Mouse (Mus musculus) heart, embryonic 14.5 days (tissue): ENCODE data around the gene Nudt4. TPM values are rescaled to one million over a fixed set of nuclear protein-coding genes. Genes with fewer than 3 reads are reported as not detected.

ENCODE experiments used
- ATAC-seq: fragments of 200-750 bp; cut with Nextera tagmentation; 2 replicates; pipeline ENCODE4 v1.8.0; 2017; ENCODE audit warnings: low read depth, moderate TSS enrichment; ENCODE audit not compliant: insufficient number of reproducible peaks, insufficient read depth, low FRiP score
- H3K27ac ChIP-seq, 2 experiments: fragments of 200-500 bp in 1 of 2; fragments of 300-500 bp in 1 of 2; sonication (generic) in 1 of 2; replicated peaks in 1 of 2; 2 replicates each; pipeline ENCODE4 v1.5.1; 2012 to 2014; ENCODE audit warnings: low read depth in 2 of 2, low read length in 2 of 2, control low read depth in 1 of 2, mild to moderate bottlenecking in 1 of 2, mixed read lengths in 1 of 2; ENCODE audit not compliant: control insufficient read depth in 1 of 2, insufficient read depth in 1 of 2
- H3K27me3 ChIP-seq: fragments of 300-500 bp; sonication (generic); 2 replicates; pipeline ENCODE4 v1.6.1; 2014; ENCODE audit warnings: mild to moderate bottlenecking, low read length, control low read depth; ENCODE audit not compliant: control insufficient read depth, insufficient read depth
- H3K36me3 ChIP-seq: fragments of 300-500 bp; sonication (generic); 2 replicates; pipeline ENCODE4 v1.6.1; 2014; ENCODE audit warnings: mild to moderate bottlenecking, control low read depth, low read length, mixed read lengths; ENCODE audit not compliant: control insufficient read depth, insufficient read depth
- H3K4me1 ChIP-seq, 2 experiments: fragments of 200-500 bp in 1 of 2; fragments of 300-500 bp in 1 of 2; sonication (generic) in 1 of 2; 2 replicates each; pipeline ENCODE4 v1.6.1; 2012 to 2014; ENCODE audit warnings: low read length in 2 of 2, control low read depth in 1 of 2, mixed read lengths in 1 of 2; ENCODE audit not compliant: control insufficient read depth in 2 of 2, insufficient read depth in 2 of 2
- H3K4me2 ChIP-seq: fragments of 300-500 bp; sonication (generic); 2 replicates; pipeline ENCODE4 v1.6.1; 2014; ENCODE audit warnings: mild to moderate bottlenecking, low read length
- H3K4me3 ChIP-seq, 2 experiments: fragments of 200-500 bp in 1 of 2; fragments of 300-500 bp in 1 of 2; sonication (generic) in 1 of 2; 2 replicates each; pipeline ENCODE4 v1.5.1; 2012 to 2014; ENCODE audit warnings: low read length in 2 of 2, mild to moderate bottlenecking in 2 of 2, control low read depth in 1 of 2, low read depth in 1 of 2, moderate library complexity in 1 of 2; ENCODE audit not compliant: control insufficient read depth in 1 of 2, insufficient read depth in 1 of 2
- H3K9ac ChIP-seq: fragments of 300-500 bp; sonication (generic); 2 replicates; pipeline ENCODE4 v1.6.1; 2014; ENCODE audit warnings: mild to moderate bottlenecking, low read length
- H3K9me3 ChIP-seq: fragments of 300-500 bp; sonication (generic); 2 replicates; pipeline ENCODE4 v1.6.1; 2016; ENCODE audit warnings: low read length, control low read depth; ENCODE audit not compliant: control insufficient read depth
- WGBS: fragments of 180-500 bp; shearing (Covaris S2); extraction: QIAGEN DNeasy Blood & Tissue Kit; methylation state at CpG from one replicate; pipeline ENCODE4 v1.1.7; 2014; 5-methylcytosine and 5-hydroxymethylcytosine counted together
- polyA plus RNA-seq: library from polyadenylated mRNA; unstranded; fragments of >200 nt; fragmentation: Nextera tagmentation; extraction: Ambion mirVana; gene quantifications from 2 replicates; pipeline ENCODE4 v1.2.1, GENCODE M21; 2014

Gene Nudt4
- polyA plus RNA-seq, 1 experiment from 2014 or later, result 101 TPM

DNA sequence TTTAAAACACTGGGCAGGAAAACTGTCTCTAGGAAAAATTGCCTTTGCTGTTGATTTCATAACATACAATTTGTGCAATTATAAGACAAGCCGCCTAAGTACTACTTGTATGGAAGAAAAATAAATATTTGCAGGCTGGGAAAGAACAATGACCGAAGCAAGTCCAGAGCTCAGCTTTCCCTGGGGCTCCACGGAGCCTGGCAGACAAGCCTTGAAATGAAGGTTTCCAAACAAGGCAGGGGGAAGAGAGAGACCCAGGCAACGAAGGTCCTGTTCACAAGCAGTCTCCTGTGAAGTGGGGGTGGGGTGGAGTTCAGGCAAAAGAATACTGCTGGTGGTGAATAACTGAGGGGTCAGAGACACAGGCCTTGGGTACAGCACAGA lies 13.6 kb upstream of the Nudt4 start:
- no peak for ATAC-seq
- peaks cover 0 to 2% of the 10 kb centered on the region in 2 experiments; a peak in 1 of 4 replicates for H3K4me1 ChIP-seq
- no peaks in the 10 kb centered on the region for H3K27me3 ChIP-seq
- no peaks in the 10 kb centered on the region for H3K9me3 ChIP-seq
- no peak overlapping the region for H3K4me2 ChIP-seq
- WGBS, result 42% methylated on average over 4 of the region's 4 CpGs
- no peak overlapping the region; the same call in 1 of the 2 replicates for H3K9ac ChIP-seq
- no peaks in the 10 kb centered on the region for H3K36me3 ChIP-seq
- H3K27ac ChIP-seq, result no peak overlapping the region
- no peak overlapping the region for H3K4me3 ChIP-seq

- ATAC-seq, result no peak
Observed at GRCm38 (mm10) chr10:95576876-95577566, 13.1 kb upstream of the Nudt4 start.

DNA sequence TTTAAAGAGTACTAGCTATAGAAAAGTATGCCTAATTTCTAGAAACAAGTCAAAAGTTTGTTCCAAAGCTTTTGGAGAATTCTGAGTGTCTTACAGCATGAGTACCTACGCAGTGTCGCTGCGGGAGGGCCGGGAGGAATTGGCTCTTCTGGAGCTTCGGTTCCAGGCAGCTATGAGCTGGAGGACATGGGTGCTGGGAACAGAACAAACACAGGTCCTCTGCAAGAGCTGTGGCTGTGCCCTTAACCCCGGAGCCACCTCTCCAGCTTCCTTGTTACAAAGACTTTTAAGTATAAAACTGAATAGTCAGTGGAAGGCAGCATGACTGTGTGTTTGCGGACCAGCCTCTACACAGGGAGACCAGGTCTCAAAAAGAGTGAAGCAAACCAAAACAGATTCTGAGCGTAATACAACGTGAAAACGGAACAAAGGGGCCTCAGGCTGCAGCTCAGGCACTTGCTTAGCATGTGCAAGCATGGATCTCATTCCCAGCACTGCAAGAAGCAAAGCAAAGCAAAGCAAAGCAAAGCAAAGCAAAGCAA lies 12.0 kb upstream of the Nudt4 start:
- Histone ChIP-seq H3K27ac (no peak overlapping the region), H3K36me3 (no peaks in the 10 kb centered on the region), H3K4me1 (peaks cover 0 to 2% of the 10 kb centered on the region in 2 experiments; a peak in 1 of 4 replicates), H3K27me3 (no peaks in the 10 kb centered on the region), H3K9ac (no peak overlapping the region), H3K4me3 (no peak overlapping the region), H3K9me3 (no peaks in the 10 kb centered on the region), H3K4me2 (no peak overlapping the region)
- WGBS, result 78% methylated on average over 10 of the region's 10 CpGs
- ATAC-seq, result no peak

More at GRCm38 (mm10) chr10:95576876-95577566, 13.1 kb upstream of the Nudt4 start:
- Histone ChIP-seq H3K4me3 (no peak overlapping the region), H3K4me1 (peaks cover 0 to 2% of the 10 kb centered on the region in 2 experiments; a peak in 1 of 4 replicates), H3K27me3 (no peaks in the 10 kb centered on the region), H3K4me2 (no peak overlapping the region), H3K9ac (no peak overlapping the region), H3K36me3 (no peaks in the 10 kb centered on the region), H3K9me3 (no peaks in the 10 kb centered on the region), H3K27ac (no peak overlapping the region)
- WGBS, result 66% methylated on average over 14 of the region's 14 CpGs

GRCm38 (mm10) chr10:95574994-95575393 lies 11.0 kb upstream of the Nudt4 start:
- H3K4me2 ChIP-seq, result no peak overlapping the region
- H3K36me3 ChIP-seq, result no peaks in the 10 kb centered on the region
- no peak overlapping the region for H3K9ac ChIP-seq
- peaks cover 0 to 2% of the 10 kb centered on the region in 2 experiments; a peak in 1 of 4 replicates for H3K4me1 ChIP-seq
- ATAC-seq, result no peak
- no peak overlapping the region for H3K27ac ChIP-seq
- 60% methylated on average over 4 of the region's 4 CpGs for WGBS
- no peak overlapping the region for H3K4me3 ChIP-seq
- H3K9me3 ChIP-seq, result no peaks in the 10 kb centered on the region
- no peaks in the 10 kb centered on the region for H3K27me3 ChIP-seq

DNA sequence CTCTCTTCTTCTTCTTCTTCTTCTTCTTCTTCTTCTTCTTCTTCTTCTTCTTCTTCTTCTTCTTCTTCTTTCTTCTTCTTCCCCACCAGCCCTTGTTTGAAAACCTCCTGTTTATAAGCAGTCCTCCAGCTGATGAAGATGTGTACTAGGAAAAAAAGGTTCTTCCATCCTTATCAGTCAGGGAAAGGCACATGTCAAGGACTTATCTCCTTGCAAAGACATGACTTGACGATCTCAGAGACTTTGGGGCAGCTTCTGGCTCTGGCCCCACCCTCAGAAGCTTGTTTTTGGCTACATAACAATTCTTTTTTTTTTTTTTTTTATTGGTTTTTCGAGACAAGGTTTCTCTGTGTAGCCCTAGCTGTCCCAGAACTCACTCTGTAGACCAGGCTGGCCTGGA lies 5.5 kb upstream of the Nudt4 start:
- H3K36me3 ChIP-seq, result no peaks in the 10 kb centered on the region
- 29% methylated on average over 2 of the region's 2 CpGs for WGBS
- H3K4me3 ChIP-seq, result no peak overlapping the region
- ATAC-seq, result no peak
- H3K4me2 ChIP-seq, result no peak overlapping the region
- H3K9ac ChIP-seq, result no peak overlapping the region
- no peaks in the 10 kb centered on the region for H3K27me3 ChIP-seq
- no peak overlapping the region for H3K27ac ChIP-seq
- peaks cover 10 to 13% of the 10 kb centered on the region in 2 experiments; a peak in 3 of 4 replicates for H3K4me1 ChIP-seq
- no peaks in the 10 kb centered on the region for H3K9me3 ChIP-seq

GRCm38 (mm10) chr10:95568016-95568415 lies 4.1 kb upstream of the Nudt4 start:
- Histone ChIP-seq H3K9me3 (no peaks in the 10 kb centered on the region), H3K27me3 (no peaks in the 10 kb centered on the region), H3K4me2 (no peak overlapping the region), H3K36me3 (no peaks in the 10 kb centered on the region), H3K4me1 (peaks cover 12 to 13% of the 10 kb centered on the region in 2 experiments; a peak in 3 of 4 replicates), H3K27ac (no peak overlapping the region), H3K4me3 (no peak overlapping the region), H3K9ac (no peak overlapping the region)
- ATAC-seq, result no peak
- 82% methylated on average over 6 of the region's 6 CpGs for WGBS

- Histone ChIP-seq H3K9me3 (no peaks in the 10 kb centered on the region), H3K4me1 (peaks cover 12 to 13% of the 10 kb centered on the region in 2 experiments; a peak in 3 of 4 replicates), H3K4me2 (no peak overlapping the region), H3K27ac (no peak overlapping the region), H3K9ac (no peak overlapping the region), H3K27me3 (no peaks in the 10 kb centered on the region), H3K4me3 (no peak overlapping the region), H3K36me3 (no peaks in the 10 kb centered on the region)
- no peak for ATAC-seq
- WGBS, result 80% methylated on average over 5 of the region's 5 CpGs
Observed at GRCm38 (mm10) chr10:95567550-95567949, 3.6 kb upstream of the Nudt4 start.
